Mouse (Mus musculus): ENCODE data around the gene Naip2.

- TF ChIP-seq GATA1 (IDR thresholded peaks at IDR 0.05; ENCODE audit: borderline replicate concordance, low read length) (no peak), FLI1 (IDR thresholded peaks at IDR 0.05; ENCODE audit: low read length) (no peak)
Observed at GRCm38 (mm10) chr13:100141646-100142314, 60.1 kb downstream of the Naip2 start.
